Mouse (Mus musculus): ENCODE results near the gene Eif4a3. TPM values are rescaled to one million over a fixed set of nuclear protein-coding genes. Genes with fewer than 3 reads are reported as not detected.
"Not testable (repeated sequence)": the region's sequence is repeated elsewhere in the genome, so short reads cannot be mapped to it uniquely, and the experiment has no call there.

Gene Eif4a3
- total RNA-seq, 1 experiment from 2014 or later: 96.0 TPM

DNA sequence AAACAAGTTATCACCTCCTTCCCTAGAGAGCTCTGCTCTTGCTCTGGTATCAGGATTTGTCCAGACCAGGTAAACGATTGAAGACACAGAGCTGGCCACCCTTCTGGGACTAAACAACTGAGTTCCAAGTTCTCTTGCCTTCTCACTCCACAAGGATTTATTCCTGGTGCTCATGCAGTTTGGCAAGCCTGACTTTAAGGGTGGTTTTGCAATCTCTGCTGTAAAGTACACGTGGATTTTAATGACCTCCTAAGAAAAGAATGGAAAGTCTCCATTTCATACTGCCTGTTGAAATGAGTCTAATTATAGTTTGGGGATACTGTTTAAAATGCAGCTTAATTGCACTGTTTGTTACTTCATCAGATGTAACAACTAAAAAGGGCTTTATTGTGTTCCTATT lies 1.1 kb upstream of the Eif4a3 start:
- ATAC-seq (ENCODE audit: extremely low read depth, insufficient number of reproducible peaks, low FRiP score, poor library complexity, severe bottlenecking): no peak

GRCm38 (mm10) chr11:119300246-119300935 lies 502 bp upstream of the Eif4a3 start:
- peak; percentile 28; the same call in 1 of the 2 replicates for ATAC-seq (ENCODE audit: extremely low read depth, insufficient number of reproducible peaks, low FRiP score, poor library complexity, severe bottlenecking)

GRCm38 (mm10) chr11:119298917-119299316 lies 972 bp downstream of the Eif4a3 start:
- ATAC-seq (ENCODE audit: extremely low read depth, insufficient number of reproducible peaks, low FRiP score, poor library complexity, severe bottlenecking): no peak

- no peak for ATAC-seq (ENCODE audit: extremely low read depth, insufficient number of reproducible peaks, low FRiP score, poor library complexity, severe bottlenecking)
Observed at GRCm38 (mm10) chr11:119297996-119298395, 1.9 kb downstream of the Eif4a3 start.

DNA sequence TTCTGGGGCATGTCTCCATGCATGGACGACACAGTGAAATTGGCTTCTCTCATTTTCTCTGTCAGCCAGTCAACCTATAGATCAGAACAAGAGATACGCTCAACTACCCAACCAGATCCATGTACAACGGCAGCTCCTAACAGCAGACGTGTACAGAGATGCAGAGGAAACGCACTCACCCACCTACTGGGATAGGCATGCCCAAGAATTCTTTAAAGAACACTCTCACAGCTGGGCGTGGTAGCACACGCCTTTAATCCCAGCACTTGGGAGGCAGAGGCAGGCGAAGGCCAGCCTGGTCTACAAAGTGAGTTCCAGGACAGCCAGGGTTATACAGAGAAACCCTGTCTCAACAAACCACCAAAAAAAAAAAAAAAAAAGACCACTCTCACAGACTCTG lies 7.0 kb downstream of the Eif4a3 start:
- not testable (repeated sequence) for ATAC-seq (ENCODE audit: extremely low read depth, insufficient number of reproducible peaks, low FRiP score, poor library complexity, severe bottlenecking)

DNA sequence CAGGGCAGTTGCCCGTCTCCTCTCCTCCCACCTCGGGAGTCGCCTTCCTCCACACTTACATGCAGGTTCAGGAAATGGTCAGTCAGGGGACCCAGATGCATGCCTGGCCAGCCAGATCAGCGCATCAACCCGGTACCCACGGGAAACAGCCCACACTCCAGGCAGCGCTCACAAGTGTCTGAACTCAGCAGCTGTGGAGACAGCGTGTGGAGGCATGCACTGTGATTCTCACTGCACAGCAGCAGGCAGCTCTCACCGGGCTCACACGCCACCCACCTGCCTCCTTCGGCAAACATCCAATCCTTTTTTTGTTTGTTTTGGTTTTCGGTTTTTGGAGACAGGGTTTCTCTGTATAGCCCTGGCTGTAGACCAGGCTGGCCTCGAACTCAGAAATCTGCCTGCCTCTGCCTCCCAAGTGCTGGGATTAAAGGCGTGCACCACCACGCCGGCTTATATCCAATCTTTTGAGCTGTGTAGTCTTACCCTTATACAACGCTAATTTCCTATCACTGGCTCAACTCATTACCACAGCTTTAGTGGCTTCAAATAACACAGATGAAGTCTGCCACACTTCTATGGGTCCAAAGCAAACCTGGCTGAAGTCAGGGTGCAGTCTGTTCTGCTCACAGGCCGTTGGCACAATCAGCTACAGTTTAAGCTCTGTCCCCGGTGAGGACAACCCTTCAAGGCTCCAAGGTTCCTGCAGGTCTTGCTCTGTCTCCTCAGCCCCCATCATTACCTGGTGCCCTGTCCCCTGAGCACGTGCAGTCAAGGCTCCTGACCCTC lies 12.5 kb downstream of the Eif4a3 start:
- ATAC-seq (ENCODE audit: extremely low read depth, insufficient number of reproducible peaks, low FRiP score, poor library complexity, severe bottlenecking): no peak

DNA sequence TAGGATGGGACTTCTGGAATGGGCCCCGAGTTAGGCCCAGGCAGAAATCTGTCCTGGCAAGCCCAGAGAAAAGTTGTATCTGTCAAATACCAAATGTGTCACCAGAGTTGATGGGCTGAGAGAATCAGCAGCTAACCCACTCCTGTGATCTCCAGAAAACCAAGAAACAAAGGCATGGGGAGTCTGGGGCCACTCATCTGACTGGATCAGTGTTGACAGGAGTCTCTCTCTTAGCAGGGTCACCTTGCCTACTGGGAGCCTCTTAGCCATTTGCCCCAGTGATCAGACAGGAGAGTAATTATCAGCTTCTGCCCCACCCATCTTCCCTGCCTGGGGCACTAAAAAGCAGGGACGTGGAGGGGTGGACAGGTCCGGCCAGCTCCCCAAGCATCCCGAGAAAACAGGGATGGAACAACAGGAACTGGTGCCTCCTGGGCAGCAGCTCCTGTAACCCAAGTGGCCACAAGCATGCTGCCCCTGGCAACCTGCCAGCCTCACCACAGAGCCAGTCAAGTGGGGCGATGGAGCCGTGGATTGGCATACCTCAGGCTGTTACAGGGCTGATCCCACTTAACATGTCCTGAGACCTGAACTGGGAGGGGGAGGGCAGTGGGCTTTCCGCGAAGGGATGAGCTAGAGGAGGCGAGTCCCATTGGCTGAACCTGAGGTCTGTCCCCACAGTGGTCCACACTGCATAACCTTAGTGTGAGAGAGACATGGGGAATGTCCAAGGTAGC lies 13.9 kb downstream of the Eif4a3 start:
- no peak for ATAC-seq (ENCODE audit: extremely low read depth, insufficient number of reproducible peaks, low FRiP score, poor library complexity, severe bottlenecking)

DNA sequence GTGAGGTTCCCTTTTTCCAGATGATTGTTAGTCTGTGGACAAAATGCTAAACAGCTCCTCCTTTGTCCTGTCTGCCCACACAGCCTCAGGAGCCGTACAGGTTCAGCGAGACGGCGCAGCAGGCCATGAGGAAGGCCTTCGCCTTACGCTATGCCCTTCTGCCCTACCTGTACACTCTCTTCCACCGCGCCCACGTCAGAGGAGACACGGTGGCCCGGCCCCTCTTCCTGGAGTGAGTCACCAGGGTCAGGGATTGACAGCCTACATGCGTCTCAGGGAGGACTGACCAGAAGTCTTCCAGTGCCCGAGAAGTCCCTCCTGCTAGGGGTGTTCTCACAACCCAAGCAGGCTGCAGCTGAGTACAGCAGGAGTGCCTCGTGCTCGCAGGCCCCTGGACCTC lies 18.9 kb downstream of the Eif4a3 start:
- no peak for ATAC-seq (ENCODE audit: extremely low read depth, insufficient number of reproducible peaks, low FRiP score, poor library complexity, severe bottlenecking)

GRCm38 (mm10) chr11:119273186-119273930 lies 26.5 kb downstream of the Eif4a3 start:
- no peak for ATAC-seq (ENCODE audit: extremely low read depth, insufficient number of reproducible peaks, low FRiP score, poor library complexity, severe bottlenecking)

- ATAC-seq (ENCODE audit: extremely low read depth, insufficient number of reproducible peaks, low FRiP score, poor library complexity, severe bottlenecking): not testable (repeated sequence)
Observed at GRCm38 (mm10) chr11:119272492-119272891, 27.4 kb downstream of the Eif4a3 start.

DNA sequence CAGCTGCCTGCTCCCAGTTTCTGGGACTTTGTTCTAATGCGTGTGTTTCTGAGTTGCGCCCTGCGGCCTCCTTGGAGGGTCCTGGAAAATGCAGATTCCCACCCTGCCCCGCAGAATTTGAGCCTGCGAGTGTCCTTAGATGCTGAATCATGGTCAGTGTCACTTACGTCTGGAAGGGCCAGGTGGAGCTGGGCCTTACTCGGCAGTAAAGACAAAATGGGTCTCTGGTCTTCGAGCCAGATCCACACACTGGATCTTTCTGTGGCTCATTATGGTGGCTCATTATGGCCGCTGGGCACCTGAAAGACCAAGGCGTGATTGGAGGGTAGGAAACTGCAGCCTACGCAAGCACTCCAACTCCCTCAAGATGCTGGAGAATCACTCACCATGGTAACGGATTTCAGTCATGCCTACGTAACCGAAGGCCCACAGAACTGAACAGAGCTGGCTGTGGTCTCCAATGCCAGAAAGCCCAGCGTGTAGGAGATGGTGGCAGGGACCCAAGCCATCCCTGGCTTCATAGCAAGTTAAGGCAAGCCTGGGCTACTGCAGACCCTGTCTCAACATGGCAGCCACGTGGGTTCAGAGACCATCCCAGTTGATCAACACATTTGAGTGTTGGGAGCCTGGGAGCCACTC lies 31.2 kb downstream of the Eif4a3 start:
- ATAC-seq (ENCODE audit: extremely low read depth, insufficient number of reproducible peaks, low FRiP score, poor library complexity, severe bottlenecking): no peak

DNA sequence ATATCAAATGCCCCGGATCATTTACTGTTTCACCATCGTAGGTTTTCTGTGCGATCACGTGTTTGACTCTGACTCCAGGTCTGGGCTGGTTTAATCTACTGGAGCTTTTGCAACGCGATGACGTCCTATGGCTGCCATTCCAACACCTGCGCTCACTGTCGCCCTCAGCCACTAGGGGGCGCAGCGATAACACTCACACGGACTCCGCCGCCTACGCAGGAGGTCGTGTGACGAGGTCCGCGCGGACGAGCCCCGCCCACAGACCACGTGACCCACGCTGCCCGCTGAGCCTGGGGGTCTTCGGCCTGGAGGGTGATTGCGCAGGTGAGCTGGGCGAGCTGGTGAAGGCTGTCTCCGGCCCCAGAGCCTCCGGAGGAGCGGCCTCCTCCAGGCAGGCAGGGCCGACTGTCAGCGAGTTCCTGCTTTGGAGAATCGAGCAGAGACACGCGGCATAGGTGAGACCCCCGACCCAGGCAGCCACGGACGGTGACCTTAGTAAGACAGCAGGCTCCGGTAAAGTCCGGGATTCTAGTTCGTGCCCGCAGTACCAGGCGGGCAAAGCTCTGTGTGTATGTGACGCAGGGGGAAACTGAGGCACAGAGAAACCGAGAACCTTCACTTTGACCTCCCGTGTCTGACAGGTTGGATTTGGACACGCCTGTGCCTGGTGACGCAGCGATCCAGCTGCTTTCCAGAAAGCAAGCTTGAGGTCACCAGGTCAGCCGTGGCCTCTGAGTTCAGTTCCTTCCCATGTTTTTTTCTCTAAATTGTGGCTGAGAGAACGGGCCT lies 31.9 kb downstream of the Eif4a3 start, which contains the start of gene Gaa:
TSS of gene Gaa (plus strand) at position 120 of the 789 bp plus-strand sequence.
- ATAC-seq (ENCODE audit: extremely low read depth, insufficient number of reproducible peaks, low FRiP score, poor library complexity, severe bottlenecking): peak; percentile 97

GRCm38 (mm10) chr11:119267241-119267674 lies 32.6 kb downstream of the Eif4a3 start:
- no peak for ATAC-seq (ENCODE audit: extremely low read depth, insufficient number of reproducible peaks, low FRiP score, poor library complexity, severe bottlenecking)

DNA sequence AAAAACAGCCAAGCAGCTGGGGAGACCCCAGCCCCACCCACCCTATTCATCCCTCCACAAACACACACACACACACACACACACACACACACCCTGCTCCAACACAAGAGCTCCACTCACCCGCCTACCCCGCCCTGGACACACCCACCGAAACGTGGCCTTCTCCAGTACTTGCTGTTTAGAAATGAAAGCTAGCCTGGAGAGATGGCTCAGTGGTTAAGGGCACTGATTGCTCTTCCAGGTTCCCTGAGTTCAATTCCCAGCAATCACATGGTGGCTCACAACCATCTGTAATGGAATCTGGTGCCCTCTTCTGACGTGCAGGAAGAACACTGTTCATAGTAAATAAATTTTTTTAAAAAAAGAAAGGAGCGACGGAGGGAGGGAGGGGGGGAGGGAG lies 34.1 kb downstream of the Eif4a3 start:
- no peak for ATAC-seq (ENCODE audit: extremely low read depth, insufficient number of reproducible peaks, low FRiP score, poor library complexity, severe bottlenecking)

DNA sequence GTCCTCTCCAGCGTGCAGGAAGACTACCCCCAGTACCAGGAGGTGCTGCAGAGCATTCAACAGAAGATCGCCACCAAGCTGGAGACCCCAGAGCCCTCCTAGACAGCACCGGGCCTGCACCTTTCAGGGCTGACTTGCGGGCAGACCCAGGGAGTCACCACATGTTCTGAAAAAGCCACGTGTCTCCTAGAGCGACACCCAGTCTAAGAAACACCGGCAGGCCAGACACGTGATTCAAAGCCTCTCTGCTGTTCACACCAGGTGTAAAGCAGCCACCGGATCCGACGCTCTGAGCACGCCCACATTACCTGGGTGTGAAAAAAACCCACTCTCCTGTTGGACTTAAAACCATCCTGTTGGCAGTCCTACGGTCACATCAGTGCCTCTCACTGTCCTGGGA lies 35.5 kb downstream of the Eif4a3 start:
- no peak for ATAC-seq (ENCODE audit: extremely low read depth, insufficient number of reproducible peaks, low FRiP score, poor library complexity, severe bottlenecking)

DNA sequence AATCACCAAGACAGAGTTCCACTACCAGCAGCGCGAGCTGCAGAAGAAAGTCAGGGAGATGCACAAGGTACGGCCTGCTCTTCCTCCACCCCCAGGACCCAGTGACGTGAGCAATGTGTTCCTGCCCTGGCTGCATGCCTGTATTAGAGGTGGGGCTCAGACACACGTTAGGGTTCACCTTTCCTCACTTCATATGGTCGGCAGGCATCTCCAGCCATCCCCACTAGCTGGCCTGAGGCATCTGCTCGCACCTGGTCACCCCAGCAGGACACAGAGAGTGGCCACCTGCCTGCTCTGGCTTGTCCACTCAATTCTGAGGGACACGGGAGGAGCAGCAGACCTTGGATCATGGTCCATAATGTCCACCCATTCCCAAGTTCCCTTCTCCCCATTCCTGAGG lies 39.9 kb downstream of the Eif4a3 start:
- ATAC-seq (ENCODE audit: extremely low read depth, insufficient number of reproducible peaks, low FRiP score, poor library complexity, severe bottlenecking): no peak

DNA sequence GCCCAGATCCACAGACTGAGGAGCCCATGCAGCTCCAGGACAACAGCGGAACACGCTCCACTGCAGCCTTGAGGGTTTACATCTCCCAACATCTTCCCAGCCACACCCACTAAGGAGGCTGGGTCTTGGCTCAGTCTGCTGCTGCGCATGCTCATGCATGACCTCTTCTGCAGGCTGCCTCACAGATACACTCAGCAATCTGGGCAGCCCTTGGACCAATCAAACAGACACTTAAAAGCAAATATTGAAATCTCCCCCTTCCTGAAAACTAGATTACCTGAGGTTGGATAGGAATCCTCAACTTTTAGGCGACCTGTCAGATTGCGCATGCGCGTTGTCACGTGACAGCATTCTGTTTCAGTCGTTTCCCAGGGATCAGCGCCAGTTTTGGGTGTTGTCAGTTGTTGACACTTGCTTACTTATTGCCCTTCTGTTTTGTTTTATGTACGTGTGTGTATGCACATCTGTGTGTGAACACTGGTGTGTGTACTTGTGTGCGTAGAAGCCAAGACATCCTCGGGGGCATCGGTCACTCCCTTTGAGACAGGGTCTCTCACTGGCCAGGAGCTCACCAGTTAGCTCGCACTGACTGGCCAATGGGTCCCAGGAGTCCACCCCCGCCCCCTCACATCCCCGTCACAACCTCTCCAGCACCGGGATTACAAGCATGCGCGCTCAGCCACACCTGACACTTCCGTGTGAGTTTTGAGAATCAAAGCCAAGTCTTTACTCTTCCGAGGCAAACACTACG lies 41.1 kb downstream of the Eif4a3 start:
- ATAC-seq (ENCODE audit: extremely low read depth, insufficient number of reproducible peaks, low FRiP score, poor library complexity, severe bottlenecking): 0 out of 2 replicates have a peak, but pooled peaks have one; percentile 10
